Mouse (Mus musculus): ENCODE results near the gene Gngt2.

Gngt2 gene

GRCm38 (mm10) chr11:95826317-95827167 is 10.5 kb upstream of the Gngt2 start:
- DNase-seq = no peak

GRCm38 (mm10) chr11:95827168-95827447 is 9.9 kb upstream of the Gngt2 start:
- no peak for DNase-seq

GRCm38 (mm10) chr11:95827464-95828085 is 9.4 kb upstream of the Gngt2 start:
- DNase-seq = peak; percentile 84

GRCm38 (mm10) chr11:95828181-95828964 is 8.6 kb upstream of the Gngt2 start:
- DNase-seq = no peak

GRCm38 (mm10) chr11:95829526-95830050 is 7.4 kb upstream of the Gngt2 start:
- DNase-seq = no peak

- no peak for DNase-seq
These were observed 6.4 kb upstream of the Gngt2 start for GRCm38 (mm10) chr11:95830411-95831275.

- DNase-seq = no peak
These were observed 5.8 kb upstream of the Gngt2 start for GRCm38 (mm10) chr11:95831276-95831619.

- no peak for DNase-seq
These were observed 5.4 kb upstream of the Gngt2 start for GRCm38 (mm10) chr11:95831641-95832040.

- no peak for DNase-seq
These were observed 4.6 kb upstream of the Gngt2 start for GRCm38 (mm10) chr11:95832129-95833005.

GRCm38 (mm10) chr11:95833006-95833570 is 3.9 kb upstream of the Gngt2 start:
- no peak for DNase-seq

- DNase-seq = no peak
These were observed 3.3 kb upstream of the Gngt2 start for GRCm38 (mm10) chr11:95833631-95834142.

- DNase-seq = peak; percentile 75
These were observed 2.8 kb upstream of the Gngt2 start for GRCm38 (mm10) chr11:95834143-95834667.

GRCm38 (mm10) chr11:95834742-95835710 is 2.0 kb upstream of the Gngt2 start:
- peak; percentile 72 for DNase-seq

- no peak for DNase-seq
These were observed 1.2 kb upstream of the Gngt2 start for GRCm38 (mm10) chr11:95835832-95836231.

- DNase-seq = peak; percentile 56
These were observed 583 bp upstream of the Gngt2 start for GRCm38 (mm10) chr11:95836433-95836832.

GRCm38 (mm10) chr11:95838598-95838997 is 1.6 kb downstream of the Gngt2 start:
- no peak for DNase-seq

- no peak for DNase-seq
These were observed 2.2 kb downstream of the Gngt2 start for GRCm38 (mm10) chr11:95838999-95839868.

Measured in lung, postnatal 36 days (tissue).